Mouse (Mus musculus) CD8-positive naive resting alpha-beta T cell, adult 2 months (primary cell): ENCODE data around the gene Lrrc8e.
"Not testable (repeated sequence)": the region's sequence is repeated elsewhere in the genome, so short reads cannot be mapped to it uniquely, and the experiment has no call there.

ENCODE experiments used
- DNase-seq, 2 experiments: peaks; one replicate each; pipeline ENCODE4 v3.0.0; 2022; ENCODE audit warnings: low read depth in 2 of 2, low spot score in 2 of 2

The Lrrc8e gene

GRCm38 (mm10) chr8:4219617-4220016, 7.0 kb upstream of the Lrrc8e start:
- DNase-seq = no peak

GRCm38 (mm10) chr8:4222059-4222458, 4.6 kb upstream of the Lrrc8e start:
- DNase-seq = no peak

DNA sequence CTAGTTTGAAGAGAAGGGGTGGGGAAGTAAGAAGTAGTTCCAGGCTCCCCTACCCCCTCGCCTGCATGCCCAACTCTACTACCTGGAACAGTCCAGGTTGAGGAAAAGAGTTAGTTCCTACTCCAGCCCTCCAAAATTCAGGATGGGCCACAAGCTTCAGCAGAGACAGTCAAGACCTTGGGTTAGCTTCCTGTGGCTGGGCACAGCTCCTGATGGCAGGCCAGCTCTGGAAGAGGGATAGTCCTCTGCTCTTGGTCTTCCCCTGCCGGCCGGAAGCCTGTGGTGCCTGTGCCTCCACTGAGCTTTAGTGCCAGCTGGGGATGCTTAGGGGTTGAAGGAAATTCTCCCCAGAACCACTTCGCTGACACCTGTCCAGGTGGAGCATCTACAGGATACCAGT, 304 bp upstream of the Lrrc8e start:
- DNase-seq = no peak

DNA sequence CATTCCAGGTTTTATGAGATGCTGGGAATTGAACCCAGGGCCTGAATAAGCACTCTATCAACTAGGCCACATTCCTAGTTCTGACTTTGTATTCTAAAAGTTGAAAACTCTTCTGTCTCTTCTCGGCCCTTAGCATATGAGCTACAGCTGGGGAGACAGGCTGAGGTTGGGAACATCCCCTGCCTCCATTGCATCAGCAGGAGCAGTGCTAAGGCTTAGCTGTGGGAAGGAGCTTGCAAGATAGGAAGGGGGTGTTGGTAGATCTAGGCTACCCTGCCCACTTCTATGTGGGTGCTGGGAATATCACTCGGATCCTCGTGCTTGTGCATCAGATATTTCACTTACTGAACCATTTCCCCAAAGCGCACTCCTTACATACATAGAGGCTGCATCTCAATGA, 1.3 kb downstream of the Lrrc8e start:
- no peak for DNase-seq

GRCm38 (mm10) chr8:4229784-4230183, 3.2 kb downstream of the Lrrc8e start:
- DNase-seq = no peak

GRCm38 (mm10) chr8:4230612-4231351, 4.2 kb downstream of the Lrrc8e start:
- DNase-seq = no peak

- DNase-seq = no peak
Observed at GRCm38 (mm10) chr8:4237814-4238433, 11.3 kb downstream of the Lrrc8e start.

DNA sequence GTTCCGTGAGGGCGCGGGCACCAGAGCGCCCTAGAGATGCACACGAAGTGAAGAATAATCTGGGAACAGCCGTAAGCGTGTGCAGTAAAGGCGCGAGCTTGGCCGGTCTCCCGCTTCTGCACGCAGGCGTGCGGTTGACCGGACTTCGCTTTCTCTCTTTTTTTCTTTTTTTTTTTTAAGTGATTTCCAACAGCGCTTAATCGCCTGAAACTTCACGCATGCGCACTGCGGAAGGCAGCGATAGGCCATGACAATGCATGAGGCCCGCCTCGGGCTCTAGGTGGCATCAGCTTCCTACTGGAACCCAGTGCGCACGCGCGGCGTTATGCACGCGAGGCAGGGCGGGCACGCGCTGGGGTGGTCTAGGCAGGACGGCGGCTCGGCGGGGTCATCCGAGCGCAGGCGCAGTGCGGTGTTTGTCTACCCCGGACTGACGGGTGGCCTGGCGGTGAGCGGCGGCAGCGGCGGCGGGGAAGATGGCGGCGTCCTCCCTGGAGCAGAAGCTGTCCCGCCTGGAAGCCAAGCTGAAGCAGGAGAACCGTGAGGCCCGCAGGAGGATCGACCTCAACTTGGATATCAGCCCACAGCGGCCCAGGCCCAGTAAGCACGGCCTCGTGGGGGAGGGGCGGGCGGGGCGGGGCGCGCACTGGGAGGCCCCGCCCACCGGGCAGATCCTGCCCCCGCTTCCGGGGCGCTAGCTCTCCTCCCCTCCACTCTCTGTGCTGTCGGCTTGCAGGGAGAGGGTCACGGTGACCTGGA, 12.0 kb downstream of the Lrrc8e start, which contains the start of the genes Map2k7 and Gm49320:
TSS of gene Map2k7 (plus strand) at position 307 of the 759 bp plus-strand sequence.
TSS of gene Gm49320 (plus strand) at position 432 of the 759 bp plus-strand sequence.
- peak; percentile 99 to 100 for DNase-seq

- DNase-seq = no peak
Observed at GRCm38 (mm10) chr8:4239193-4239890, 12.7 kb downstream of the Lrrc8e start.

- no peak for DNase-seq
Observed at GRCm38 (mm10) chr8:4245061-4245460, 18.4 kb downstream of the Lrrc8e start.

- DNase-seq = no peak
Observed at GRCm38 (mm10) chr8:4245737-4246136, 19.1 kb downstream of the Lrrc8e start.

GRCm38 (mm10) chr8:4247241-4247640, 20.6 kb downstream of the Lrrc8e start:
- DNase-seq = no peak

DNA sequence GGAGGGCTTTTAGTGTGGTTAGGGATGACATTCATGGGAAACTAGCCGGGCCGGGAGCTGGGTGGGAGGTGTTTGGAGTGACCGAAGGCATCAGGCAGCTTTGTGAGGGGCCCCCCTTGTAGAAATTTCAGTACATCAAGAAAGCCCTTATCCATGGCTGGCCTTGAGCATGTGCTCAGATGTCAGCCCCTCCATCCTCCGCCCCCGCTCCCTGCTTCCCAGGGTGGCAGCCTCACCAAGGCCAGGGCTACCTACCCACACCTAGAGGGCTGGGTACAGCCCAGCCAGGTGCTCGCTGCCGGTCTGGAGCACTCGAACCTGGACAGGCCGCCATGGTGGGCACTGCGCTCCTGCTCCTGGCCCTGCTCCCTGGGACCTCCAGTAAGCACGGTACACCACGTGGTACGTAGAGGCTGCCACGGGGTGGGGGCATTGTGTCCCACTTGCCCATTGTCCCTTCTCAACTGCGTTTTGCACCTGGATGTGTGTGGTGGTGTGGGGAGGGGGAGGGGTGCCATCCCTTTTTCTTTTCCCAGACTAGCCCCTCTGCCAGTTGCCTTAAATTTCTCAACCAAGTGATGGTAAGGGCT, 21.4 kb downstream of the Lrrc8e start, which contains the start of gene Tgfbr3l:
TSS of gene Tgfbr3l (plus strand) at position 264 of the 590 bp plus-strand sequence.
- DNase-seq = no peak

- DNase-seq = no peak
Observed at GRCm38 (mm10) chr8:4249213-4249612, 22.6 kb downstream of the Lrrc8e start.

- peak; percentile 82 to 84 for DNase-seq
Observed at GRCm38 (mm10) chr8:4250306-4250970, 23.8 kb downstream of the Lrrc8e start.

DNA sequence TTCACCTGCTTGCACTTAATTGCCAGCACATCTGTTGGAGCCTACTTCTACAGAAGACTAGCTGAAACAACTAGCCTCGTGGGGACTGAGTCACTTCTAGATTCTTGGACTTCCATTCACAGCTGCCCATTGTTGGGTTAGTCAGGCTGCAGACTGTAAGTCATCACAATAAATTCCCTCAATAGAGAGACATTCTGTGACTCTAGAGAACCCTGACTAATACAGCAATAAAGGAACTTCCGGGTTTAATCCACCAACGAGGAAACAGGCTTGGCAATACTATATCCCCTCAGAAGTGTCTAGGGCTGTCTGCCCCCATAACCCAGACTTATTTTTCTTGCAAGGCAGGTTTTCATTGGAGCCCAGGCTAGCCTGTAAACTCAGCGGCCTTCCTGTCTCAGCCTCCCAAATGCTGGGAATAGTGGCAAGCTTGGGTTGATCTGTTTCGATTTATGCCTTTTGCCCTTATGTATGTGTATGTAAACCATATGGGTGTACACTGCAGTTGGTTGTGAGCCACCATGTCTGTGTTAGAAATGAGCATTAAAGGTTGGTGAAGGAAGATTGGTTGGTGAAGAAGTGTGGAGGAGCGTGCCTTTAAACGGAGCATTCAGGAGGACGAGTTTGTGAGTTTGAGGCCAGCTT, 25.6 kb downstream of the Lrrc8e start:
- no peak for DNase-seq

GRCm38 (mm10) chr8:4252934-4253841, 26.6 kb downstream of the Lrrc8e start, which contains the start of gene Snapc2:
Snapc2 (plus strand) TSS chr8:4253080.
- peak; percentile 86 to 92 for DNase-seq

DNA sequence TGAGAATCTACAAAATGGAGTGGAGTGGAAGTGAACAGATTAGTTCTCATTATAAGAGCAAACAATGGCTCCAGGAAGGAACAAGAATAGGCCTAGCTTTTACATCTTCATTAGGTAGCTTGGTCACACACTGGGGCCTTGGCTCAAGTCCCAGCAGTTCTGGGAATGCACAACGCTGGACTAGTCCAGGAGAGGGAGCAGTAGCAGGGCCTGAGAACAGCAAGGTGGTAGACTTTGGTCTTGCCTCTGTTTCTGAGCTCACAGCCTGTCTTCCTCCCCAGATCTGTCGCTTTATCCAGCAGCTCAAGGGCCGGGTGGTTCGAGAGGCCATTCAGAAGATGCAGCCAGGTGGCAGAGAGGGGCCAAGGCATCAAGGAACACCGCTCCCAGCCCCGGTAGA, 27.4 kb downstream of the Lrrc8e start:
- DNase-seq = no peak

DNA sequence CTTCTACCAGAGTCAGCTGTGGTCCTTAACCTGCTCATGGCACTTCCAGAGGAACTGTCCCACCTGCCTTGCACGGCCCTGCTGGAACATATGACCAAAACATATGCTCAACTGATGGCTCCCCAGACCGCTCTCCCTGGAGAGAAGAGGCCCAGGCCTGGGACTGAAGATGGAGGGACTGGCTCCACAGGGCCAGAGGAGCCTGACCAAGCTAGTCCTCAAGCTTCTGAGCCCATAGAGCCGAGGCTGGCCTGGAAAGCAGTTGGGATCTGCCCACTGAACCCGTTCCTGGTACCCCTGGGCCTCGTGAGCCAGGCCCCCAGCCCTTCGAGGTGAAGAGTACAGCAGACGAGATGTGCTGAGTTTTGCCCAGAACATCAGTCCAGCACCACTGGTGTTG, 28.8 kb downstream of the Lrrc8e start:
- DNase-seq = not testable (repeated sequence)
